Mouse (Mus musculus) liver, embryonic 11.5 days (tissue): ENCODE results near the gene Ank. TPM values are rescaled to one million over a fixed set of nuclear protein-coding genes. Genes with fewer than 3 reads are reported as not detected.

Experiments used
- ATAC-seq: fragments of 200-750 bp; cut with Nextera tagmentation; replicated peaks from 2 replicates; pipeline ENCODE4 v1.8.0; 2017; ENCODE audit warnings: moderate number of reproducible peaks, mild to moderate bottlenecking, moderate TSS enrichment, moderate library complexity; ENCODE audit not compliant: low FRiP score
- DNase-seq: peaks from one replicate; pipeline ENCODE4 v3.0.0-alpha.2; 2017; ENCODE audit warnings: low spot score
- H3K27ac ChIP-seq: fragments of 300-500 bp; sonication (generic); 2 replicates; pipeline ENCODE4 v1.5.1; 2014; ENCODE audit warnings: mild to moderate bottlenecking, low read depth, low read length, control low read depth
- H3K27me3 ChIP-seq: fragments of 300-500 bp; sonication (generic); replicated peaks from 2 replicates; pipeline ENCODE4 v1.6.1; 2014; ENCODE audit warnings: low read length, mixed read lengths; ENCODE audit not compliant: control insufficient read depth, insufficient read depth
- H3K36me3 ChIP-seq: fragments of 300-500 bp; sonication (generic); 2 replicates; pipeline ENCODE4 v1.6.1; 2014; ENCODE audit warnings: mild to moderate bottlenecking, low read length, moderate library complexity, mixed read lengths; ENCODE audit not compliant: control insufficient read depth, insufficient read depth
- H3K4me1 ChIP-seq: fragments of 300-500 bp; sonication (generic); replicated peaks from 2 replicates; pipeline ENCODE4 v1.6.1; 2014; ENCODE audit warnings: low read length, mixed read lengths; ENCODE audit not compliant: control insufficient read depth, insufficient read depth
- H3K4me2 ChIP-seq: fragments of 300-500 bp; sonication (generic); 2 replicates; pipeline ENCODE4 v1.6.1; 2014; ENCODE audit warnings: mild to moderate bottlenecking, control low read depth, moderate library complexity
- H3K4me3 ChIP-seq: fragments of 300-500 bp; sonication (generic); 2 replicates; pipeline ENCODE4 v1.5.1; 2014; ENCODE audit warnings: low read depth, low read length, control low read depth
- H3K9ac ChIP-seq: fragments of 300-500 bp; sonication (generic); 2 replicates; pipeline ENCODE4 v1.6.1; 2014; ENCODE audit warnings: low read depth, low read length, control low read depth
- H3K9me3 ChIP-seq: fragments of 300-500 bp; sonication (generic); 2 replicates; pipeline ENCODE4 v1.6.1; 2016; ENCODE audit warnings: low read length, inconsistent platforms, mixed read lengths; ENCODE audit not compliant: control insufficient read depth
- WGBS: fragments of 180-500 bp; shearing (Covaris S2); extraction: QIAGEN DNeasy Blood & Tissue Kit; methylation state at CpG from one replicate; pipeline ENCODE4 v1.1.7; 2014; 5-methylcytosine and 5-hydroxymethylcytosine counted together
- polyA plus RNA-seq: library from polyadenylated mRNA; unstranded; fragments of >200 nt; fragmentation: Nextera tagmentation; extraction: Ambion mirVana; gene quantifications from 2 replicates; pipeline ENCODE4 v1.2.1, GENCODE M21; 2014

Ank gene
- polyA plus RNA-seq, 1 experiment from 2014 or later = 13.1 TPM

DNA sequence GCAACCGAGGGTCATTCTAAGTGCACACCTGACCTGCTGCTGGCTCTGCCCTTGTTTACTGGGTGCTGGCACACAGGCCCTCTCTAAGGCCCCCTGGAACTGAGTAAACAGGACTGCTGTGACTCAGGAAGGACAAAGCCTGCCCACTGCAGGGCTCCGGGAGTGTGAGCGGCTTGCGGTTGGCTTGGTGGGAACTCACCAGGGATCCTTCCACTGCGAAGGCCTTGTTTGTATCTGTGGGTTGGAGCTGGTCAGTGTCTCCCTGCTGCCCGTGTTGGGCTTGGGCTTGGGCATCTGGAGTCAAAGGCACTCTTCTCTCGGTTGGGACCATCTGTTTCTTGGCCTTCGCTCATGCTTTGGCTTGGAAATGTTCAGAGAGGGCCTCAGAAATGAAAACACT, 129.1 kb downstream of the Ank start:
- H3K4me3 ChIP-seq = no peak overlapping the region
- H3K27me3 ChIP-seq = no peaks in the 10 kb centered on the region
- no peak overlapping the region for H3K27ac ChIP-seq
- no peak for ATAC-seq
- H3K36me3 ChIP-seq = peaks cover 17% of the 10 kb centered on the region; the same call in 1 of the 2 replicates
- H3K4me1 ChIP-seq = no peaks in the 10 kb centered on the region
- no peak for DNase-seq
- no peaks in the 10 kb centered on the region for H3K9me3 ChIP-seq
- H3K4me2 ChIP-seq = no peak overlapping the region
- 65% methylated on average over 8 of the region's 8 CpGs for WGBS
- H3K9ac ChIP-seq = no peak overlapping the region

- Histone ChIP-seq H3K27me3 (no peaks in the 10 kb centered on the region), H3K4me1 (no peaks in the 10 kb centered on the region), H3K4me2 (no peak overlapping the region), H3K9ac (no peak overlapping the region), H3K36me3 (peaks cover 12% of the 10 kb centered on the region; the same call in 1 of the 2 replicates), H3K9me3 (no peaks in the 10 kb centered on the region), H3K27ac (no peak overlapping the region), H3K4me3 (no peak overlapping the region)
- ATAC-seq (no peak), DNase-seq (no peak)
- 50% methylated on average over 3 of the region's 3 CpGs for WGBS
Measured at GRCm38 (mm10) chr15:27596463-27597140, 130.1 kb downstream of the Ank start.

DNA sequence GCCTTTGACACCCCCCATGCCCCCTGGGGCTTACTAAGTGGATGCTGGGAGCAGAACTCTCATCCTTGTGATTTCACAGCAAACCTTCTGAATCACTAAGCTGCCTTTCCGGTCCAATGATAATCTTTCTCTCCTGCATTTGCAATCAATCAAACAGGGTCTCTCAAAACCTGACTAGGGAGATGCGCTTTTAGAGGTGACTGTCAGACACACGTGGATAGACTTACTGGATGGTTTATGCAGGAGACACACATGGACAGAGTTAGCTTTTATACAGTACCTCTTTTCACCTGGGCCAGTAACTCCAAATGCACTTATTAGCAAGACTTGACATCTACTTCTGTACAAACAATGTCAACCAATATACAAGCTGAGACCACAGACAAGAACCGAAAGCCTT, 131.0 kb downstream of the Ank start:
- WGBS = 83% methylated on average over 4 of the region's 4 CpGs
- H3K4me2 ChIP-seq = no peak overlapping the region
- H3K4me3 ChIP-seq = no peak overlapping the region
- ATAC-seq (no peak), DNase-seq (no peak)
- H3K27me3 ChIP-seq = no peaks in the 10 kb centered on the region
- H3K9ac ChIP-seq = no peak overlapping the region
- peaks cover 12% of the 10 kb centered on the region; the same call in 1 of the 2 replicates for H3K36me3 ChIP-seq
- H3K4me1 ChIP-seq = no peaks in the 10 kb centered on the region
- H3K9me3 ChIP-seq = no peaks in the 10 kb centered on the region
- no peak overlapping the region for H3K27ac ChIP-seq

- no peak overlapping the region for H3K4me3 ChIP-seq
- peaks cover 12% of the 10 kb centered on the region; the same call in 1 of the 2 replicates for H3K36me3 ChIP-seq
- DNase-seq (no peak), ATAC-seq (0 out of 2 replicates have a peak, but pooled peaks have one; percentile 18)
- H3K27ac ChIP-seq = no peak overlapping the region
- no peak overlapping the region for H3K9ac ChIP-seq
- H3K4me1 ChIP-seq = no peaks in the 10 kb centered on the region
- H3K27me3 ChIP-seq = no peaks in the 10 kb centered on the region
- no peak overlapping the region for H3K4me2 ChIP-seq
- H3K9me3 ChIP-seq = no peaks in the 10 kb centered on the region
- WGBS = 90% methylated on average over 13 of the region's 13 CpGs
Measured at GRCm38 (mm10) chr15:27598786-27599385, 132.4 kb downstream of the Ank start.

- no peaks in the 10 kb centered on the region for H3K27me3 ChIP-seq
- H3K4me2 ChIP-seq = no peak overlapping the region
- no peak overlapping the region for H3K9ac ChIP-seq
- ATAC-seq = no peak
- no peak for DNase-seq
- H3K4me1 ChIP-seq = no peaks in the 10 kb centered on the region
- H3K36me3 ChIP-seq = peaks cover 8% of the 10 kb centered on the region
- no peaks in the 10 kb centered on the region for H3K9me3 ChIP-seq
- 88% methylated on average over 5 of the region's 5 CpGs for WGBS
- H3K4me3 ChIP-seq = no peak overlapping the region
- no peak overlapping the region for H3K27ac ChIP-seq
Measured at GRCm38 (mm10) chr15:27600524-27600923, 134.0 kb downstream of the Ank start.

- peaks cover 22% of the 10 kb centered on the region for H3K36me3 ChIP-seq
- ATAC-seq = no peak
- H3K27me3 ChIP-seq = no peaks in the 10 kb centered on the region
- no peak overlapping the region for H3K9ac ChIP-seq
- H3K4me3 ChIP-seq = no peak overlapping the region
- H3K4me2 ChIP-seq = no peak overlapping the region
- WGBS = 85% methylated on average over 3 of the region's 3 CpGs
- no peaks in the 10 kb centered on the region for H3K9me3 ChIP-seq
- H3K27ac ChIP-seq = no peak overlapping the region
- H3K4me1 ChIP-seq = no peaks in the 10 kb centered on the region
- DNase-seq = no peak
Measured at GRCm38 (mm10) chr15:27604558-27604957, 138.1 kb downstream of the Ank start.

GRCm38 (mm10) chr15:27605252-27605651, 138.8 kb downstream of the Ank start:
- peaks cover 22% of the 10 kb centered on the region for H3K36me3 ChIP-seq
- H3K4me3 ChIP-seq = no peak overlapping the region
- no peak for ATAC-seq
- WGBS = 70% methylated on average over 3 of the region's 3 CpGs
- no peaks in the 10 kb centered on the region for H3K9me3 ChIP-seq
- no peak overlapping the region for H3K4me2 ChIP-seq
- H3K4me1 ChIP-seq = no peaks in the 10 kb centered on the region
- no peaks in the 10 kb centered on the region for H3K27me3 ChIP-seq
- H3K27ac ChIP-seq = no peak overlapping the region
- no peak overlapping the region for H3K9ac ChIP-seq
- no peak for DNase-seq

DNA sequence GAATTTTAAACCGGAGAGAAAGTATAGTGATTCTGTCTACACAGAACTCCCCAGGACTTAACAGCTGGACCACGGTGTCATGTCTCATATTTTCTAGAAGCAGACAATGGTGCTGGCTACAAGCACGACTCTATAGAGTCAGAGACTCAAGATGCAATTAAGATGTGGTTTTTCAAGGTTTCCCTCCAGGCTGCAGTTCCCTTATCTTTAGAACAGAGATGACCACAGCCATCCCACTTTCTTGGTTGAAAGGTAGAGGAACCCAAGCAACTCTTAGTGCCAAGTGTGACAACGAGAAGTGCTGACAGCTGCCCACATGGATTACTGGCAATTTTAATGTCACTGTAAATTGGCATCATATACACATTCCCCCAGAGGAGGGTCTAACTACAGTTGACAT, 143.1 kb downstream of the Ank start:
- no peak for ATAC-seq
- 61% methylated on average over 4 of the region's 4 CpGs for WGBS

More for the DNA sequence above, 143.1 kb downstream of the Ank start:
- H3K27ac ChIP-seq = no peak overlapping the region
- no peaks in the 10 kb centered on the region for H3K4me1 ChIP-seq
- DNase-seq = no peak
- H3K4me3 ChIP-seq = no peak overlapping the region
- H3K4me2 ChIP-seq = no peak overlapping the region
- no peak overlapping the region for H3K9ac ChIP-seq
- no peaks in the 10 kb centered on the region for H3K9me3 ChIP-seq
- H3K36me3 ChIP-seq = peaks cover 24% of the 10 kb centered on the region
- no peaks in the 10 kb centered on the region for H3K27me3 ChIP-seq
